Mouse (Mus musculus) heart, embryonic 14.5 days (tissue): ENCODE measurements around the gene Lgals3bp. TPM values are rescaled to one million over a fixed set of nuclear protein-coding genes. Genes with fewer than 3 reads are reported as not detected.
"Not testable (repeated sequence)": the region's sequence is repeated elsewhere in the genome, so short reads cannot be mapped to it uniquely, and the experiment has no call there.

ENCODE experiments used
- ATAC-seq: fragments of 200-750 bp; cut with Nextera tagmentation; 2 replicates; pipeline ENCODE4 v1.8.0; 2017; ENCODE audit warnings: low read depth, moderate TSS enrichment; ENCODE audit not compliant: insufficient number of reproducible peaks, insufficient read depth, low FRiP score
- H3K27ac ChIP-seq, 2 experiments: fragments of 200-500 bp in 1 of 2; fragments of 300-500 bp in 1 of 2; sonication (generic) in 1 of 2; replicated peaks in 1 of 2; 2 replicates each; pipeline ENCODE4 v1.5.1; 2012 to 2014; ENCODE audit warnings: low read depth in 2 of 2, low read length in 2 of 2, control low read depth in 1 of 2, mild to moderate bottlenecking in 1 of 2, mixed read lengths in 1 of 2; ENCODE audit not compliant: control insufficient read depth in 1 of 2, insufficient read depth in 1 of 2
- H3K27me3 ChIP-seq: fragments of 300-500 bp; sonication (generic); 2 replicates; pipeline ENCODE4 v1.6.1; 2014; ENCODE audit warnings: mild to moderate bottlenecking, low read length, control low read depth; ENCODE audit not compliant: control insufficient read depth, insufficient read depth
- H3K36me3 ChIP-seq: fragments of 300-500 bp; sonication (generic); 2 replicates; pipeline ENCODE4 v1.6.1; 2014; ENCODE audit warnings: mild to moderate bottlenecking, control low read depth, low read length, mixed read lengths; ENCODE audit not compliant: control insufficient read depth, insufficient read depth
- H3K4me1 ChIP-seq, 2 experiments: fragments of 200-500 bp in 1 of 2; fragments of 300-500 bp in 1 of 2; sonication (generic) in 1 of 2; 2 replicates each; pipeline ENCODE4 v1.6.1; 2012 to 2014; ENCODE audit warnings: low read length in 2 of 2, control low read depth in 1 of 2, mixed read lengths in 1 of 2; ENCODE audit not compliant: control insufficient read depth in 2 of 2, insufficient read depth in 2 of 2
- H3K4me2 ChIP-seq: fragments of 300-500 bp; sonication (generic); 2 replicates; pipeline ENCODE4 v1.6.1; 2014; ENCODE audit warnings: mild to moderate bottlenecking, low read length
- H3K4me3 ChIP-seq, 2 experiments: fragments of 200-500 bp in 1 of 2; fragments of 300-500 bp in 1 of 2; sonication (generic) in 1 of 2; 2 replicates each; pipeline ENCODE4 v1.5.1; 2012 to 2014; ENCODE audit warnings: low read length in 2 of 2, mild to moderate bottlenecking in 2 of 2, control low read depth in 1 of 2, low read depth in 1 of 2, moderate library complexity in 1 of 2; ENCODE audit not compliant: control insufficient read depth in 1 of 2, insufficient read depth in 1 of 2
- H3K9ac ChIP-seq: fragments of 300-500 bp; sonication (generic); 2 replicates; pipeline ENCODE4 v1.6.1; 2014; ENCODE audit warnings: mild to moderate bottlenecking, low read length
- H3K9me3 ChIP-seq: fragments of 300-500 bp; sonication (generic); 2 replicates; pipeline ENCODE4 v1.6.1; 2016; ENCODE audit warnings: low read length, control low read depth; ENCODE audit not compliant: control insufficient read depth
- WGBS: fragments of 180-500 bp; shearing (Covaris S2); extraction: QIAGEN DNeasy Blood & Tissue Kit; methylation state at CpG from one replicate; pipeline ENCODE4 v1.1.7; 2014; 5-methylcytosine and 5-hydroxymethylcytosine counted together
- polyA plus RNA-seq: library from polyadenylated mRNA; unstranded; fragments of >200 nt; fragmentation: Nextera tagmentation; extraction: Ambion mirVana; gene quantifications from 2 replicates; pipeline ENCODE4 v1.2.1, GENCODE M21; 2014

Gene Lgals3bp
- polyA plus RNA-seq, 1 experiment from 2014 or later: 7.2 TPM

DNA sequence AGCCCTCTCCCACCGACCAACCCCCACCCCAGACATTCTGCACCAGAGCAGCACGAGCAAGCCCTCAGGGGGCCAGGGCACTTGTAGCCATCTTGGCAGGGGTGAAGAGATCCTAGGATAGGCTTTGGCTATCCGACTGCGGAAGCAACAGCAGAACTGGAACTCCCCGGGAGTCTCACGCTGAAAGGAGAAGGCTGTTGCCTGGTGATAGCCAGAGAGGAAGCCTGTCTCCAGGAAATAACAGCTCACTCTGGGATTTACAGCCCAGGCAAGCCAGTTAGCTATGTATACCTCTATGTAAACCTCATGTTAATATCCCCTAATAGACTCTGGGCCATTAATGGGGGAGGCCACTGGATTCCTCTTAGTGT, 1.3 kb downstream of the Lgals3bp start:
- Histone ChIP-seq H3K36me3 (peaks cover under 1% of the 10 kb centered on the region; the same call in 1 of the 2 replicates), H3K27me3 (no peaks in the 10 kb centered on the region), H3K4me1 (peaks cover 29 to 31% of the 10 kb centered on the region in 2 experiments), H3K4me2 (0 out of 2 replicates have a peak overlapping the region, but pooled peaks have one; percentile 13), H3K9me3 (no peaks in the 10 kb centered on the region), H3K27ac (peak overlapping the region; percentile 55 to 77; a peak in 3 of 4 replicates), H3K4me3 (no peak overlapping the region), H3K9ac (peak overlapping the region; percentile 41; the same call in 1 of the 2 replicates)
- WGBS: 12% methylated on average over 6 of the region's 6 CpGs
- ATAC-seq: peak; percentile 24; the same call in 1 of the 2 replicates

DNA sequence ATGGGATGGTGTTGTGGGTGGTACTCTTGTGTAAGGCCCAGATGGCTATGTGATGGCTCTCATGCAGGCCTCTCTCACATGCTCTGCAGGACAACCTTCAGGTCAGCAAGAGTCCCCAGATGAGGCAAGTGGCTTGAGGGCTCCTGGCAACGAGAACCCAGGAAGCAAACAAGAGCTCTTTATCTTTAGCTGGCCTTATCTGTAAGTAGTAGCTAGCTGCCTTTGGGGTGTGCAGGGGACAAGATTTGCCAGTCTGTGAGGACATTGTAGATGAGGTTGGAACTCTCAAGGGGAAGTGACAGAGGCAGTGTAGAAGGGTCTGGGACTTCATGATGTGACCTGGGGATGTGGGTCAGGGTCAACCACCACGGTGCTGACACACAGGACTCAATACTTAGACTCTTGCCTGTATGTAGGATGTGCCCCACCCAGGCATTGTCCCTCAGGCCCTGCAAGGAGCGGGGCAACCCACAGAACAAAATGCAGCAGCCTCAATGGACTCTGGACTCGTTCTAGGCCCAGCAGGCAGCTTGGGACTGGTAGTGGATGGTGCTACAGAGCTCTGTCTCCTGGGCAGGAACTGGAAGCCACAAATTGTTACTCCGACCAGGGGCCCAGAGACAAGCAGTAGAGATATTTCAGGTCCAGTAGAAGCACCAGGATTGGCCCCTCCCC, 1.9 kb downstream of the Lgals3bp start:
- ATAC-seq: no peak
- 0 out of 2 replicates have a peak overlapping the region, but pooled peaks have one; percentile 13 for H3K4me2 ChIP-seq

DNA sequence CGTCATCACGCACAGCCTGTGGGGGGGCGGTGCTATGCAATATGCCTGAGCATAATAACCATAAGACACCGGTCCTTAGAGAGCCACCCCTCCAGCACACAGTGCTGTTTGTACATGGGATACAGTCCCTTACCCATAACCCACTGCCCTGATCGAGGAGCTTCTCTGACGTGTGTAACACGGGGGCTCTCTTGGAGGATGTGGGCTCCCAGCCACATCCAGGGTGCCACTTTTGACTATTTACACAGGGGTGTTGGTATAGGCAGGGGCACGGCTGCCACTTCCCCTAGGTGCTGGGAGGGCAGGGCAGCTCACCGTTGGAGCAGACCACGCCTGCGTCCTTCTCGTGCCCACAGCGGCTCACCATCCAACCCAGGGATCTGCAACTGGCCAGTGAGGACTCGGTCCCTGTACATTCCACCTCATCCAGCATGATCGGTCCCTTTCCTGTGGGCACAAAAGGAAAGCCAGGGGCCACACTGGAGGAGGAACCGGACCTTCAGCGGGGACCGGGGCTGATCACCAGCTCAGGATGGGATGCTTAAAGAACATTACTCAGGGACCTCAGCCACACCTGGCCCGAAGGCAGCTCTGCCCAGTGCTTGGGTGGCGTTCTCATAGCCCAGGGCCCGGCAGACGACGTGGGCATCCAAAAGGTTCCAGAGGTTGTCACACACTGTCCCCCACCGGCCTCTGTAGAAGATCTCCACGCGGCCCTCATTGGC, 3.9 kb downstream of the Lgals3bp start:
- H3K4me1 ChIP-seq: peaks cover 29 to 31% of the 10 kb centered on the region in 2 experiments
- no peaks in the 10 kb centered on the region for H3K27me3 ChIP-seq
- H3K36me3 ChIP-seq: no peaks in the 10 kb centered on the region
- H3K9ac ChIP-seq: no peak overlapping the region
- ATAC-seq: no peak
- H3K9me3 ChIP-seq: no peaks in the 10 kb centered on the region
- no peak overlapping the region for H3K4me3 ChIP-seq
- no peak overlapping the region for H3K27ac ChIP-seq
- H3K4me2 ChIP-seq: no peak overlapping the region
- WGBS: 90% methylated on average over 26 of the region's 26 CpGs

More for the DNA sequence above, 1.9 kb downstream of the Lgals3bp start:
- Histone ChIP-seq H3K4me3 (no peak overlapping the region), H3K4me1 (peaks cover 29 to 31% of the 10 kb centered on the region in 2 experiments), H3K9me3 (no peaks in the 10 kb centered on the region), H3K36me3 (no peaks in the 10 kb centered on the region), H3K27me3 (no peaks in the 10 kb centered on the region), H3K27ac (peak overlapping the region; percentile 55 to 77), H3K9ac (peak overlapping the region; percentile 41; the same call in 1 of the 2 replicates)
- 33% methylated on average over 5 of the region's 5 CpGs for WGBS

DNA sequence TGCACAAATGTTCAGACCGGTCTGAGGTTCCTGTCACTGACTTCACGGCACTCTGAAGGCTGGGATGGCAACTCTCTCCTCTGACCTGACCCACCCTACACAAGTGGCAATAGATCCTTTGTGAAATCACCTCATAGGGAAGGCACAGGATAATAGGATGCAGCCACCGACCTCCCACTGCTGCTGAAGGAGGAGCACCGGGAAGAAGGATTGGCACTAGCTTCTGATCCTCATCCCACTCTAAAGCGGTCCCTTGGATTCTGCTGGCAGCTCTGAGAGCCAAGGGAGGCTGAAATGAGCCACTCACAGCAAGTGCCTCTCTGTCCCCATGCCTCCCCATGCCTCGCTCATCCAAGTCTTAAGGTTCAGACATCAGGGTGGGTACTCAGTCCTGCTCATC, 7.4 kb downstream of the Lgals3bp start:
- Histone ChIP-seq H3K36me3 (no peaks in the 10 kb centered on the region), H3K27me3 (no peaks in the 10 kb centered on the region), H3K9me3 (no peaks in the 10 kb centered on the region), H3K4me2 (no peak overlapping the region), H3K27ac (no peak overlapping the region), H3K9ac (no peak overlapping the region), H3K4me1 (peaks cover 2 to 3% of the 10 kb centered on the region in 2 experiments; a peak in 3 of 4 replicates), H3K4me3 (no peak overlapping the region)
- no peak for ATAC-seq
- 61% methylated on average over 6 of the region's 6 CpGs for WGBS

DNA sequence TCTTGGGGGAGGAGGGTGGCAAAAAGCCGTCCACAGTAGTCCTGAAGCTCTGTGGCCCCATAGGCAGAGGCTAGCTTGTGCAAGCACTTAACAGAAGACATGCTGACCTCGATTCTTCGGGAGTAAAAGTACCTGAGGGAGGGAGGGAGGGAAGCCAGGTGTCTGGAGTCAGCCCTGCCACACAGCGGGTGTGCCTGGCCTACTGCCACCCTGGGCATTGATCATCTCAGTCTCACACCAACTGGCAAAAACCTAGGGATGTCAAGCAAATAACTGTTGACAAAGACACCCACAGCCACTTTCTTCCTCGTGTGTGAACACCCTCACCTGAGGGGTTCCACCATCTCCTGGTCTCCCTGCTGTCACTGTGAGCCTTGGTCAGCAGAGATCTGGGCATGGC, 7.9 kb downstream of the Lgals3bp start:
- no peak overlapping the region for H3K4me2 ChIP-seq
- H3K36me3 ChIP-seq: no peaks in the 10 kb centered on the region
- no peaks in the 10 kb centered on the region for H3K27me3 ChIP-seq
- no peak for ATAC-seq
- no peak overlapping the region for H3K9ac ChIP-seq
- no peak overlapping the region for H3K4me3 ChIP-seq
- H3K27ac ChIP-seq: no peak overlapping the region
- 59% methylated on average over 5 of the region's 5 CpGs for WGBS
- no peaks in the 10 kb centered on the region for H3K9me3 ChIP-seq
- no peaks in the 10 kb centered on the region for H3K4me1 ChIP-seq

DNA sequence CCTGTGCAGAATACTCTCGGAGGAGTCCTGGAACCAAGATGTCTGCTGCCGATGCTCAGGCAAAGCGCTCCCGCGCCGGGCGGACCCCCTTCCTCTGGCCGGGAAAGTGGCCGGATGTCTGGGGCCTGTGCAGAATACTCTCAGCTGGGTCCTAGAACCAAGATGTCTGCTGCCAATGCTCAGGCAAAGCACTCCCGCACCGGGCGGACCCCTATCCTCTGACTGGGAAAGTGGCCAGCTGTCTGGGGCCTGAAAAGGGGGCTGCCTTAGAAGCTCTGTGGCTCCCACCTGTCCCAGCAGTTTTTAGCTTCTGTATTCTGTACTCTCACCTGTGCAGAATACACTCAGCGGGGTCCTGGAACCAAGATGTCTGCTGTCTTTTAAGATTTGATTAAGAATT, 14.1 kb downstream of the Lgals3bp start:
- H3K4me3 ChIP-seq, ATAC-seq, H3K27ac ChIP-seq, H3K9me3 ChIP-seq, H3K36me3 ChIP-seq, H3K4me2 ChIP-seq, H3K4me1 ChIP-seq, H3K9ac ChIP-seq, H3K27me3 ChIP-seq: not testable (repeated sequence)
- 90% methylated on average over 13 of the region's 13 CpGs for whole genome bisulfite sequencing

DNA sequence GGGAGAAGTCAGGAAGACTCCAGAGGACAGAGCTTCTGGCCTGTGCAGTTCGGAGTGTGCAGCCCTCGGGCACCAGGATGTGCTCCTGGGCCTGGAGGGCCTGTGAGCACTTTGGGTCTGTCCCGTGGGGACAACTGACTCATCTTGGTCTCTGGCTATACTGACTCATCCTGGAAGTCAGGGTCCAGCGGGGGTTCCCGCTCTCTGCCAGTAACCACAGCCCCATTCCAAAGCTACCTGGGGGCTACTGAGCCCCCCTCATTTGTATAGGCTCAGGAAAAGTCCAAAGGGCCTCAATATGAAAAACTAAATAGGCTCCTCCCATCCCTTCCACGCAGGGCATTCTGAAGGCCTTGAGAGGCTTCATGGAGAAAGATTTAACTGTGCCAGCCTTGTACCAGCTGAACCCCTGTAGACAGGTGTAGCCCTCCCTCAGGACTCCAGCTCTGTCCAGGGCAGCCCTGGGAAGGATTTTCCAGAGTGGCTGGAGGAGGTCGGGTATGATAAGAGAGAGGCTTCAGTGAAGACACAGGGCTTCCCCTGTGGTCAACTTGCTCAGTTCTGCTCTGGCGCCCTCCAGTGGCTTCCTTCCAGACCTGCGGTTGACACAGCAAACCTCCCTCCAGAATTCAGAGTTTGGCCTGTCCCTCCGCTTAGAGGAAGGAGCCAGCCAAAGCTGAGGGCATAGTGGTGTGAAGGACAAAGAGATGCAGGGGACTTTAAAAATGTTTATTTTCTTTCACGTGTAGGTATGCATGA, 22.5 kb downstream of the Lgals3bp start:
- Histone ChIP-seq H3K9me3 (no peaks in the 10 kb centered on the region), H3K9ac (no peak overlapping the region), H3K27me3 (no peaks in the 10 kb centered on the region), H3K36me3 (no peaks in the 10 kb centered on the region), H3K27ac (no peak overlapping the region), H3K4me1 (peaks cover 3 to 9% of the 10 kb centered on the region in 2 experiments; a peak in 2 of 4 replicates), H3K4me3 (no peak overlapping the region), H3K4me2 (no peak overlapping the region)
- ATAC-seq: peak; percentile 50; the same call in 1 of the 2 replicates
- WGBS: 36% methylated on average over 11 of the region's 11 CpGs
